Mouse (Mus musculus) heart, embryonic 11.5 days (tissue): ENCODE data around the gene Dnajc5g. TPM values are rescaled to one million over a fixed set of nuclear protein-coding genes. Genes with fewer than 3 reads are reported as not detected.

Experiments
- ATAC-seq: fragments of 200-750 bp; cut with Nextera tagmentation; replicated peaks from 2 replicates; pipeline ENCODE4 v1.8.0; 2017; ENCODE audit warnings: moderate library complexity; ENCODE audit not compliant: insufficient number of reproducible peaks, low FRiP score, low TSS enrichment
- H3K27ac ChIP-seq: fragments of 300-500 bp; sonication (generic); 2 replicates; pipeline ENCODE4 v1.5.1; 2014; ENCODE audit warnings: mild to moderate bottlenecking, low read depth, low read length
- H3K27me3 ChIP-seq: fragments of 300-500 bp; sonication (generic); 2 replicates; pipeline ENCODE4 v1.6.1; 2014; ENCODE audit warnings: mild to moderate bottlenecking, low read length, mixed read lengths; ENCODE audit not compliant: control insufficient read depth, insufficient read depth
- H3K36me3 ChIP-seq: fragments of 300-500 bp; sonication (generic); 2 replicates; pipeline ENCODE4 v1.6.1; 2014; ENCODE audit warnings: mild to moderate bottlenecking, low read length, moderate library complexity, mixed read lengths; ENCODE audit not compliant: control insufficient read depth, insufficient read depth
- H3K4me1 ChIP-seq: fragments of 300-500 bp; sonication (generic); 2 replicates; pipeline ENCODE4 v1.6.1; 2014; ENCODE audit warnings: low read length; ENCODE audit not compliant: control insufficient read depth, insufficient read depth
- H3K4me2 ChIP-seq: fragments of 300-500 bp; sonication (generic); 2 replicates; pipeline ENCODE4 v1.6.1; 2014; ENCODE audit warnings: mild to moderate bottlenecking, moderate library complexity
- H3K4me3 ChIP-seq: fragments of 300-500 bp; sonication (generic); 2 replicates; pipeline ENCODE4 v1.5.1; 2014; ENCODE audit warnings: low read depth, low read length
- H3K9ac ChIP-seq: fragments of 300-500 bp; sonication (generic); 2 replicates; pipeline ENCODE4 v1.6.1; 2014; ENCODE audit warnings: mild to moderate bottlenecking, low read depth, low read length, moderate library complexity
- H3K9me3 ChIP-seq: fragments of 300-500 bp; sonication (generic); replicated peaks from 2 replicates; pipeline ENCODE4 v1.6.1; 2016; ENCODE audit warnings: low read length; ENCODE audit not compliant: control insufficient read depth
- WGBS: fragments of 180-500 bp; shearing (Covaris S2); extraction: QIAGEN DNeasy Blood & Tissue Kit; methylation state at CpG from one replicate; pipeline ENCODE4 v1.1.7; 2014; ENCODE audit not compliant: insufficient replicate concordance; 5-methylcytosine and 5-hydroxymethylcytosine counted together
- polyA plus RNA-seq: library from polyadenylated mRNA; unstranded; fragments of >200 nt; fragmentation: Nextera tagmentation; extraction: Ambion mirVana; gene quantifications from 2 replicates; pipeline ENCODE4 v1.2.1, GENCODE M21; 2014

Dnajc5g gene
- polyA plus RNA-seq, result not detected in 2 replicates

GRCm38 (mm10) chr5:31105814-31106335, at the start of gene Dnajc5g:
Gene Dnajc5g, plus strand, starts transcription at chr5:31106285.
- H3K4me1 ChIP-seq, result no peaks in the 10 kb centered on the region
- WGBS, result 74% methylated on average over 9 of the region's 9 CpGs
- H3K9me3 ChIP-seq, result no peaks in the 10 kb centered on the region
- no peak within 1 kb of the TSS for H3K4me3 ChIP-seq
- no peak within 1 kb of the TSS for H3K4me2 ChIP-seq
- no peak within 1 kb of the TSS for H3K27ac ChIP-seq
- no peak within 1 kb of the TSS for H3K9ac ChIP-seq
- no peaks in the 10 kb centered on the region for H3K27me3 ChIP-seq
- H3K36me3 ChIP-seq, result no peaks in the 10 kb centered on the region
- no peak for ATAC-seq

- no peak overlapping the region for H3K4me2 ChIP-seq
- H3K9me3 ChIP-seq, result no peaks in the 10 kb centered on the region
- H3K4me1 ChIP-seq, result no peaks in the 10 kb centered on the region
- H3K4me3 ChIP-seq, result no peak overlapping the region
- no peak for ATAC-seq
- 94% methylated on average over 3 of the region's 3 CpGs for WGBS
- no peak overlapping the region for H3K27ac ChIP-seq
- no peaks in the 10 kb centered on the region for H3K27me3 ChIP-seq
- no peak overlapping the region for H3K9ac ChIP-seq
- H3K36me3 ChIP-seq, result peaks cover 58% of the 10 kb centered on the region
Observed at GRCm38 (mm10) chr5:31069810-31070209, 36.3 kb upstream of the Dnajc5g start.

- no peak for ATAC-seq
- 76% methylated on average over 2 of the region's 2 CpGs for WGBS
Observed at GRCm38 (mm10) chr5:31071059-31071458, 35.0 kb upstream of the Dnajc5g start.

GRCm38 (mm10) chr5:31071821-31072220, 34.3 kb upstream of the Dnajc5g start:
- Histone ChIP-seq H3K9me3 (no peaks in the 10 kb centered on the region), H3K27ac (no peak overlapping the region), H3K9ac (no peak overlapping the region), H3K4me1 (no peaks in the 10 kb centered on the region), H3K4me3 (no peak overlapping the region), H3K27me3 (no peaks in the 10 kb centered on the region), H3K36me3 (peaks cover 58% of the 10 kb centered on the region), H3K4me2 (no peak overlapping the region)
- 92% methylated on average over 11 of the region's 11 CpGs for WGBS
- no peak for ATAC-seq

More at GRCm38 (mm10) chr5:31071059-31071458, 35.0 kb upstream of the Dnajc5g start:
- Histone ChIP-seq H3K4me1 (no peaks in the 10 kb centered on the region), H3K9ac (no peak overlapping the region), H3K4me2 (no peak overlapping the region), H3K4me3 (no peak overlapping the region), H3K36me3 (peaks cover 61% of the 10 kb centered on the region), H3K27ac (no peak overlapping the region), H3K9me3 (no peaks in the 10 kb centered on the region), H3K27me3 (no peaks in the 10 kb centered on the region)

GRCm38 (mm10) chr5:31073176-31073575, 32.9 kb upstream of the Dnajc5g start:
- H3K4me2 ChIP-seq, result no peak overlapping the region
- no peak for ATAC-seq
- no peaks in the 10 kb centered on the region for H3K9me3 ChIP-seq
- WGBS, result 90% methylated on average over 12 of the region's 12 CpGs
- no peak overlapping the region for H3K9ac ChIP-seq
- H3K36me3 ChIP-seq, result peaks cover 58% of the 10 kb centered on the region
- H3K27ac ChIP-seq, result no peak overlapping the region
- H3K4me3 ChIP-seq, result no peak overlapping the region
- no peaks in the 10 kb centered on the region for H3K4me1 ChIP-seq
- no peaks in the 10 kb centered on the region for H3K27me3 ChIP-seq

- no peak overlapping the region for H3K9ac ChIP-seq
- H3K27me3 ChIP-seq, result no peaks in the 10 kb centered on the region
- no peaks in the 10 kb centered on the region for H3K4me1 ChIP-seq
- no peaks in the 10 kb centered on the region for H3K9me3 ChIP-seq
- H3K4me3 ChIP-seq, result no peak overlapping the region
- WGBS, result 78% methylated on average over 13 of the region's 13 CpGs
- no peak overlapping the region for H3K27ac ChIP-seq
- peaks cover 37% of the 10 kb centered on the region for H3K36me3 ChIP-seq
- ATAC-seq, result no peak
- no peak overlapping the region for H3K4me2 ChIP-seq
Observed at GRCm38 (mm10) chr5:31076346-31076745, 29.7 kb upstream of the Dnajc5g start.

- Histone ChIP-seq H3K27ac (no peak overlapping the region), H3K4me3 (no peak overlapping the region), H3K9me3 (no peaks in the 10 kb centered on the region), H3K9ac (no peak overlapping the region), H3K27me3 (no peaks in the 10 kb centered on the region), H3K4me1 (peaks cover 17% of the 10 kb centered on the region), H3K36me3 (peaks cover 15% of the 10 kb centered on the region), H3K4me2 (no peak overlapping the region)
- no peak for ATAC-seq
- 78% methylated on average over 13 of the region's 13 CpGs for WGBS
Observed at GRCm38 (mm10) chr5:31080059-31080794, 25.9 kb upstream of the Dnajc5g start.

GRCm38 (mm10) chr5:31080795-31081164, 25.3 kb upstream of the Dnajc5g start:
- WGBS, result 61% methylated on average over 3 of the region's 3 CpGs

GRCm38 (mm10) chr5:31081386-31081785, 24.7 kb upstream of the Dnajc5g start:
- ATAC-seq, result no peak
- Histone ChIP-seq H3K27me3 (peaks cover 3% of the 10 kb centered on the region; the same call in 1 of the 2 replicates), H3K4me2 (no peak overlapping the region), H3K36me3 (peaks cover 13% of the 10 kb centered on the region), H3K9me3 (no peaks in the 10 kb centered on the region), H3K9ac (no peak overlapping the region), H3K4me3 (no peak overlapping the region), H3K4me1 (peaks cover 17% of the 10 kb centered on the region), H3K27ac (no peak overlapping the region)
- WGBS, result 72% methylated on average over 3 of the region's 3 CpGs

More at GRCm38 (mm10) chr5:31080795-31081164, 25.3 kb upstream of the Dnajc5g start:
- Histone ChIP-seq H3K4me1 (peaks cover 17% of the 10 kb centered on the region), H3K9ac (no peak overlapping the region), H3K4me3 (no peak overlapping the region), H3K4me2 (no peak overlapping the region), H3K9me3 (no peaks in the 10 kb centered on the region), H3K36me3 (peaks cover 13% of the 10 kb centered on the region), H3K27ac (no peak overlapping the region), H3K27me3 (no peaks in the 10 kb centered on the region)
- ATAC-seq, result no peak
